8 mouse cellular contexts compared by ENCODE assay signal in genomic region chr2:93470127-93470526, GRCm38 (mm10). TPM values are rescaled to one million over a fixed set of nuclear protein-coding genes. Genes with fewer than 3 reads are reported as not detected.
DNase-seq lines count a peak whose midpoint lies in the region; ATAC-seq lines count a peak whose summit lies in the region.

No protein-coding gene starts in this region.

- peak; percentile 50 for DNase-seq in ES-CJ7 (ENCODE audit: low read depth, low spot score)
- DNase-seq in adrenal gland, postnatal 36 days = peak; percentile 81 to 86
- peak; percentile 30 to 39 for DNase-seq in frontal cortex, postnatal 36 days (ENCODE audit: low spot score in 2 of 2)
- peak; percentile 66 for DNase-seq in hindbrain, embryonic 11.5 days (ENCODE audit: low spot score)
- peak; percentile 75 for DNase-seq in limb, embryonic 11.5 days (ENCODE audit: low spot score)

- peak overlapping the region; percentile 39 for H3K4me2 ChIP-seq in hindbrain, embryonic 11.5 days (replicated peaks; ENCODE audit: low read depth, low read length)
- H3K4me2 ChIP-seq in limb, embryonic 11.5 days (ENCODE audit: low read depth, severe bottlenecking) = peak overlapping the region; percentile 56
- peak overlapping the region; percentile 77 for H3K4me2 ChIP-seq in stomach, embryonic 16.5 days (ENCODE audit: low read depth, low read length)

- H3K27me3 ChIP-seq in hindbrain, embryonic 11.5 days (ENCODE audit: control insufficient read depth, insufficient read depth, low read length) = 0 out of 2 replicates have a peak, but pooled peaks cover 2% of the 10 kb centered on the region
- no peaks in the 10 kb centered on the region for H3K27me3 ChIP-seq in limb, embryonic 11.5 days (ENCODE audit: control insufficient read depth, insufficient read depth, low read length)
- H3K27me3 ChIP-seq in stomach, embryonic 16.5 days (ENCODE audit: control insufficient read depth, insufficient read depth, low read length) = no peaks in the 10 kb centered on the region

- H3K9me3 ChIP-seq in hindbrain, embryonic 11.5 days (ENCODE audit: control insufficient read depth, low read length) = no peaks in the 10 kb centered on the region
- no peaks in the 10 kb centered on the region for H3K9me3 ChIP-seq in limb, embryonic 11.5 days (ENCODE audit: control insufficient read depth, low read length)
- no peaks in the 10 kb centered on the region for H3K9me3 ChIP-seq in stomach, embryonic 16.5 days (replicated peaks; ENCODE audit: control insufficient read depth, low read length)

- ATAC-seq in hindbrain, embryonic 11.5 days (ENCODE audit: low FRiP score) = no peak
- ATAC-seq in limb, embryonic 11.5 days (ENCODE audit: insufficient number of reproducible peaks, low FRiP score, low TSS enrichment, low read depth) = peak; percentile 59
- ATAC-seq in megakaryocyte-erythroid progenitor cell, adult 5-6 weeks (replicated peaks; ENCODE audit: low FRiP score, low TSS enrichment, poor library complexity, severe bottlenecking) = peak; percentile 49
- peak; percentile 57 for ATAC-seq in stomach, embryonic 16.5 days (ENCODE audit: insufficient read depth, low FRiP score)
- no peak for ATAC-seq in cerebellum, adult (ENCODE audit: insufficient number of reproducible peaks, low FRiP score, low TSS enrichment)

- 3% methylated on average over 9 of the region's 9 CpGs for WGBS in hindbrain, embryonic 11.5 days
- WGBS in limb, embryonic 11.5 days = 4% methylated on average over 9 of the region's 9 CpGs
- WGBS in stomach, embryonic 16.5 days = under 1% methylated on average over 9 of the region's 9 CpGs

- no peak overlapping the region for H3K4me3 ChIP-seq in hindbrain, embryonic 11.5 days (ENCODE audit: low read depth, low read length)
- peak overlapping the region; percentile 23 for H3K4me3 ChIP-seq in limb, embryonic 11.5 days (ENCODE audit: low read depth, low read length)
- H3K4me3 ChIP-seq in stomach, embryonic 16.5 days (replicated peaks; ENCODE audit: low read length) = peak overlapping the region; percentile 45

- peak overlapping the region; percentile 32; the same call in 1 of the 2 replicates for H3K9ac ChIP-seq in hindbrain, embryonic 11.5 days (ENCODE audit: low read depth, low read length)
- H3K9ac ChIP-seq in limb, embryonic 11.5 days (ENCODE audit: low read length) = peak overlapping the region; percentile 59
- H3K9ac ChIP-seq in stomach, embryonic 16.5 days (ENCODE audit: low read length) = peak overlapping the region; percentile 72

- peaks cover 5% of the 10 kb centered on the region for H3K4me1 ChIP-seq in hindbrain, embryonic 11.5 days (replicated peaks; ENCODE audit: control insufficient read depth, insufficient read depth, low read length)
- peaks cover 10% of the 10 kb centered on the region for H3K4me1 ChIP-seq in limb, embryonic 11.5 days (ENCODE audit: control insufficient read depth, insufficient read depth, low read length)
- peaks cover 12% of the 10 kb centered on the region; the same call in 1 of the 2 replicates for H3K4me1 ChIP-seq in stomach, embryonic 16.5 days (ENCODE audit: control insufficient read depth, insufficient read depth, low read length)

- H3K27ac ChIP-seq in hindbrain, embryonic 11.5 days (ENCODE audit: low read depth, low read length) = no peak overlapping the region
- 0 out of 2 replicates have a peak overlapping the region, but pooled peaks have one; percentile 30 for H3K27ac ChIP-seq in limb, embryonic 11.5 days (replicated peaks; ENCODE audit: low read depth, low read length)
- 0 out of 2 replicates have a peak overlapping the region, but pooled peaks have one; percentile 26 for H3K27ac ChIP-seq in stomach, embryonic 16.5 days (ENCODE audit: low read length)

- H3K36me3 ChIP-seq in hindbrain, embryonic 11.5 days (ENCODE audit: control insufficient read depth, insufficient read depth, low read length) = no peaks in the 10 kb centered on the region
- no peaks in the 10 kb centered on the region for H3K36me3 ChIP-seq in limb, embryonic 11.5 days (ENCODE audit: control insufficient read depth, insufficient read depth, low read length)
- no peaks in the 10 kb centered on the region for H3K36me3 ChIP-seq in stomach, embryonic 16.5 days (ENCODE audit: control insufficient read depth, insufficient read depth, low read length)

RNA-seq across cellular contexts. Expression of gene Cd82, which starts 7.2 kb away (rescaled TPM):
- total RNA-seq in adrenal gland, postnatal 36 days (2021) = 10 to 100 TPM; 34.6 to 63.8 TPM
- 6.2 and 6.3 TPM in 2 replicates for polyA plus RNA-seq in hindbrain, embryonic 11.5 days (2014; fragmentation: Nextera tagmentation; extraction: Ambion mirVana)
- polyA plus RNA-seq in limb, embryonic 11.5 days (2014; fragmentation: Nextera tagmentation; extraction: Ambion mirVana) = 5.4 and 6.0 TPM in 2 replicates
- total RNA-seq in megakaryocyte-erythroid progenitor cell, adult 5-6 weeks (2014; fragmentation: Nextera tagmentation) = 105 and 123 TPM in 2 replicates
- total RNA-seq in megakaryocyte-erythroid progenitor cell, adult 5-6 weeks (2017) = 66.1 and 86.4 TPM in 2 replicates
- polyA plus RNA-seq in stomach, embryonic 16.5 days (2015; fragmentation: Nextera tagmentation; extraction: Ambion mirVana) = 112 and 127 TPM in 2 replicates

Comparison
In these comparisons a context has a peak if more than half of its experiments do, and no peak if none do; other contexts are left out.
1. ATAC-seq: peak in limb, embryonic 11.5 days (single experiment), megakaryocyte-erythroid progenitor cell, adult 5-6 weeks (single experiment) and stomach, embryonic 16.5 days (single experiment); none in hindbrain, embryonic 11.5 days (single experiment) and cerebellum, adult (single experiment).
2. RNA of gene Cd82, which starts 7.2 kb away (polyA plus RNA-seq): 112 to 127 TPM in stomach, embryonic 16.5 days; 6.2 to 6.3 TPM in hindbrain, embryonic 11.5 days and 5.4 to 6.0 TPM in limb, embryonic 11.5 days; every median in the first group is over 10 times any median in the second.
3. Peak in every context shown above with its lines, with median percentiles within 50 percentile points of each other: DNase-seq, H3K4me2 ChIP-seq and H3K9ac ChIP-seq.